Mouse (Mus musculus) left cerebral cortex, adult 6 months (tissue): ENCODE measurements around the gene Ugt2b38. TPM values are rescaled to one million over a fixed set of nuclear protein-coding genes. Genes with fewer than 3 reads are reported as not detected.

ENCODE experiments used
- long read RNA-seq, 2 experiments: library from polyadenylated mRNA; unstranded; transcript quantifications; one replicate each; pipeline ENCODE4 v2.0.0; 2019 to 2020
- polyA plus RNA-seq: library from polyadenylated mRNA; unstranded; fragments of <200 nt; fragmentation: Nextera tagmentation; gene quantifications from 2 replicates; pipeline ENCODE4 v1.2.3, GENCODE M21; 2021

Ugt2b38 gene
- not detected in 2 replicates for polyA plus RNA-seq
- long read RNA-seq, experiment 1: 0 reads
- long read RNA-seq, experiment 2: 0 reads

GRCm38 (mm10) chr5:87424041-87424440, at the start of gene Ugt2b38:
Gene Ugt2b38, minus strand, starts transcription at chr5:87424203.

Other genes with a start within 250 kb of the Ugt2b38 start
- gene Ugt2b37, start 169.4 kb downstream of the Ugt2b38 start, polyA plus RNA-seq: not detected in 2 replicates
- gene Ugt2a3, start 87.0 kb downstream of the Ugt2b38 start, polyA plus RNA-seq: not detected in 2 replicates
- gene Ugt2a2, start 58.1 kb upstream of the Ugt2b38 start, polyA plus RNA-seq: not detected in 2 replicates
- gene Gm43638, start 62.6 kb upstream of the Ugt2b38 start, polyA plus RNA-seq: not detected in 2 replicates
- gene Ugt2a1, start 66.7 kb upstream of the Ugt2b38 start, polyA plus RNA-seq: not detected in 2 replicates
- gene Sult1b1, start 114.0 kb upstream of the Ugt2b38 start, polyA plus RNA-seq: not detected in 2 replicates
- gene Sult1d1, start 144.8 kb upstream of the Ugt2b38 start, polyA plus RNA-seq: not detected in 2 replicates
- gene Sult1e1, start 167.4 kb upstream of the Ugt2b38 start, polyA plus RNA-seq: not detected in 2 replicates
- not detected in 2 replicates for gene Csn1s1, start 242.0 kb upstream of the Ugt2b38 start, polyA plus RNA-seq